Mouse (Mus musculus) thymus, adult 2 months (tissue): ENCODE data around the gene Cited4. TPM values are rescaled to one million over a fixed set of nuclear protein-coding genes. Genes with fewer than 3 reads are reported as not detected.

Experiments
- DNase-seq: peaks from one replicate; pipeline ENCODE4 v3.0.0; 2021
- H3K27ac ChIP-seq: fragments of 200-500 bp; 2 replicates; pipeline ENCODE4 v1.5.1; 2012; ENCODE audit warnings: low read length, control low read depth; ENCODE audit not compliant: control insufficient read depth, insufficient read depth
- H3K27me3 ChIP-seq: fragments of 200-500 bp; 2 replicates; pipeline ENCODE4 v1.6.1; 2012; ENCODE audit warnings: mild to moderate bottlenecking, low read length, moderate library complexity, mixed read lengths; ENCODE audit not compliant: control insufficient read depth, insufficient read depth
- H3K36me3 ChIP-seq: fragments of 200-500 bp; 2 replicates; pipeline ENCODE4 v1.6.1; 2012; ENCODE audit warnings: mild to moderate bottlenecking, low read length, moderate library complexity; ENCODE audit not compliant: control insufficient read depth, insufficient read depth
- H3K4me1 ChIP-seq: fragments of 200-500 bp; replicated peaks from 2 replicates; pipeline ENCODE4 v1.6.1; 2012; ENCODE audit warnings: low read length; ENCODE audit not compliant: control insufficient read depth, insufficient read depth
- H3K4me3 ChIP-seq: fragments of 200-500 bp; 2 replicates; pipeline ENCODE4 v1.5.1; 2012; ENCODE audit warnings: mild to moderate bottlenecking, low read length, control low read depth, moderate library complexity; ENCODE audit not compliant: control insufficient read depth, insufficient read depth
- CTCF ChIP-seq: fragments of 200-500 bp; IDR thresholded peaks from 2 replicates; pipeline ENCODE4 v1.5.1; 2012; ENCODE audit warnings: mild to moderate bottlenecking, control low read depth, low read length, moderate library complexity, borderline replicate concordance; ENCODE audit not compliant: control insufficient read depth, poor library complexity, insufficient read depth; ENCODE audit errors: extremely low read depth
- POLR2A ChIP-seq: fragments of 200-500 bp; IDR thresholded peaks from 2 replicates; pipeline ENCODE4 v1.6.1; 2012; ENCODE audit warnings: mild to moderate bottlenecking, low read length, control low read depth, moderate library complexity; ENCODE audit not compliant: control insufficient read depth, poor library complexity, insufficient read depth; ENCODE audit errors: extremely low read depth
- WGBS: fragments of 180-500 bp; shearing (Covaris S2); methylation state at CpG from one replicate; pipeline ENCODE4 v1.1.7; 2018; 5-methylcytosine and 5-hydroxymethylcytosine counted together
- polyA plus RNA-seq: library from polyadenylated mRNA; depleted of rRNA; stranded (reverse); fragments of >200 nt; gene quantifications from 2 replicates; pipeline ENCODE4 v1.2.3, GENCODE M21; 2012; rRNA removed

The Cited4 gene
- polyA plus RNA-seq, 1 experiment = 9.2 TPM

DNA sequence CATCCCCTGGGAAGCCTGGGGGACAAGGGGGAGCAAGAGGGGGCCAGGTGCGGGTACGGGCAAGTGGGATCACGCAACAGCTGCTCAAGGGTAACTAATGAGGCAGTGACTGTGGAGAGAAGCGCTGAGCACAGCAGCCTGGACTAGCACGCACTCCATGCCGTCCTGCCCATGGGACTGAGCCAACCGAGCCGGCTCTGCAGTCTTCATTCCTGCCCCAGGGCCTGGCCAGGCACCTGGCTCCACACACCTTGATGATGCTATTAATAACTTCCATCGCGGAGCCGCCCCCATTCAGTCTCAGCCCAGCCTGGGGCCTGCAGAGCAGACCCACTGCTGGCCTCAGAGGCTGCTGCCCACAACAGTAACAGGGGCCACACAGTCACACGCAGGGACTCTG is 45.9 kb downstream of the Cited4 start:
- 94% methylated on average over 12 of the region's 12 CpGs for WGBS
- Histone ChIP-seq H3K27ac (no peak overlapping the region), H3K4me1 (peaks cover 11% of the 10 kb centered on the region), H3K4me3 (no peak overlapping the region), H3K27me3 (no peaks in the 10 kb centered on the region; the same call in 1 of the 2 replicates), H3K36me3 (no peaks in the 10 kb centered on the region)
- TF ChIP-seq CTCF (no peak), POLR2A (no peak)
- no peak for DNase-seq

GRCm38 (mm10) chr4:120713021-120713420 is 46.6 kb downstream of the Cited4 start:
- 95% methylated on average over 6 of the region's 6 CpGs for WGBS
- no peak overlapping the region for H3K4me3 ChIP-seq
- DNase-seq = no peak
- peaks cover 11% of the 10 kb centered on the region for H3K4me1 ChIP-seq
- TF ChIP-seq POLR2A (no peak), CTCF (no peak)
- no peaks in the 10 kb centered on the region for H3K36me3 ChIP-seq
- H3K27me3 ChIP-seq = no peaks in the 10 kb centered on the region; the same call in 1 of the 2 replicates
- H3K27ac ChIP-seq = no peak overlapping the region

GRCm38 (mm10) chr4:120713856-120714497 is 47.6 kb downstream of the Cited4 start:
- Histone ChIP-seq H3K27ac (no peak overlapping the region), H3K4me1 (peaks cover 11% of the 10 kb centered on the region), H3K27me3 (no peaks in the 10 kb centered on the region; the same call in 1 of the 2 replicates), H3K36me3 (no peaks in the 10 kb centered on the region), H3K4me3 (no peak overlapping the region)
- 66% methylated on average over 6 of the region's 6 CpGs for WGBS
- no peak for DNase-seq
- no peak for TF ChIP-seq POLR2A
- TF ChIP-seq CTCF = no peak

GRCm38 (mm10) chr4:120716141-120716571 is 49.8 kb downstream of the Cited4 start:
- Histone ChIP-seq H3K4me3 (peak overlapping the region; percentile 43), H3K4me1 (peaks cover 11% of the 10 kb centered on the region), H3K27me3 (no peaks in the 10 kb centered on the region; the same call in 1 of the 2 replicates), H3K36me3 (no peaks in the 10 kb centered on the region), H3K27ac (no peak overlapping the region)
- DNase-seq = peak; percentile 53
- TF ChIP-seq CTCF (no peak), POLR2A (no peak)
- WGBS = 9% methylated on average over 12 of the region's 12 CpGs

DNA sequence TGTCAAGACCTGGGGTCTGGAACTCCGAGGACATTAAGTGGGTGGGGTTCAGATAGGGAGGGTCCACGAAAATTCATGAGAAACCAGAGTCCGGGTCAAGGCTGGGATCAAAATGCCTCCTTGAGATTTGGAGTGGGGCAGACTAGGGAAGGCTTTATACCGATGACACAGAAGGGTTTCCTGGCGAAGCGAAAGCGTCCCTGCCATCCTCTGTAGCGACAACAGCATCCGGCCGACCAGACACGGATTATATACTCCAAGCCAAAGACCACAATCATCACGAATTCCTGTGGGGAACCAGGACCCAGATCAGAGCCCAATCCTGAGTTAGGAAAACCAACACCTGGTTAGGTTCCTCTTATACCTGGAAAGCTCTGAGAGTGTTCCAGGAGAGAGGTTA is 50.4 kb downstream of the Cited4 start:
- no peak for DNase-seq
- no peaks in the 10 kb centered on the region; the same call in 1 of the 2 replicates for H3K27me3 ChIP-seq
- peak overlapping the region; percentile 43 for H3K4me3 ChIP-seq
- 20% methylated on average over 12 of the region's 12 CpGs for WGBS
- H3K4me1 ChIP-seq = peaks cover 11% of the 10 kb centered on the region
- no peak for TF ChIP-seq CTCF
- TF ChIP-seq POLR2A = no peak
- no peaks in the 10 kb centered on the region for H3K36me3 ChIP-seq
- no peak overlapping the region for H3K27ac ChIP-seq

Other genes with a start within 250 kb of the Cited4 start
- 0.24 and 0.35 TPM in 2 replicates for gene Slfnl1, start 134.3 kb upstream of the Cited4 start, polyA plus RNA-seq
- gene Ctps, start 96.3 kb upstream of the Cited4 start, polyA plus RNA-seq = 13.8 and 14.7 TPM in 2 replicates
- gene Gm8439, start 77.8 kb upstream of the Cited4 start, polyA plus RNA-seq = not detected in 2 replicates
- gene Kcnq4, start 82.0 kb downstream of the Cited4 start, polyA plus RNA-seq = 1.1 and 2.0 TPM in 2 replicates
- gene Nfyc, start 165.0 kb downstream of the Cited4 start, polyA plus RNA-seq = 317 and 354 TPM in 2 replicates
- 3.7 and 4.1 TPM in 2 replicates for gene Rims3, start 188.2 kb downstream of the Cited4 start, polyA plus RNA-seq